Mouse (Mus musculus) stomach, embryonic 16.5 days (tissue): ENCODE data around the gene Tmem120b. TPM values are rescaled to one million over a fixed set of nuclear protein-coding genes. Genes with fewer than 3 reads are reported as not detected.

Source experiments
- ATAC-seq: fragments of 200-750 bp; cut with Nextera tagmentation; 2 replicates; pipeline ENCODE4 v1.8.0; 2017; ENCODE audit warnings: moderate number of reproducible peaks, moderate TSS enrichment; ENCODE audit not compliant: insufficient read depth, low FRiP score
- H3K27ac ChIP-seq: fragments of 300-500 bp; sonication (generic); 2 replicates; pipeline ENCODE4 v1.5.1; 2014; ENCODE audit warnings: low read length
- H3K27me3 ChIP-seq: fragments of 300-500 bp; sonication (generic); 2 replicates; pipeline ENCODE4 v1.6.1; 2014; ENCODE audit warnings: low read length, control low read depth, mixed read lengths; ENCODE audit not compliant: control insufficient read depth, insufficient read depth
- H3K36me3 ChIP-seq: fragments of 300-500 bp; sonication (generic); 2 replicates; pipeline ENCODE4 v1.6.1; 2014; ENCODE audit warnings: low read length; ENCODE audit not compliant: control insufficient read depth, insufficient read depth
- H3K4me1 ChIP-seq: fragments of 300-500 bp; sonication (generic); 2 replicates; pipeline ENCODE4 v1.6.1; 2014; ENCODE audit warnings: low read length, control low read depth, mixed read lengths; ENCODE audit not compliant: control insufficient read depth, insufficient read depth
- H3K4me2 ChIP-seq: fragments of 300-500 bp; sonication (generic); 2 replicates; pipeline ENCODE4 v1.6.1; 2014; ENCODE audit warnings: low read depth, low read length, mixed read lengths
- H3K4me3 ChIP-seq: fragments of 300-500 bp; sonication (generic); replicated peaks from 2 replicates; pipeline ENCODE4 v1.5.1; 2014; ENCODE audit warnings: mild to moderate bottlenecking, low read length
- H3K9ac ChIP-seq: fragments of 300-500 bp; sonication (generic); 2 replicates; pipeline ENCODE4 v1.6.1; 2014; ENCODE audit warnings: low read length
- H3K9me3 ChIP-seq: fragments of 300-500 bp; sonication (generic); replicated peaks from 2 replicates; pipeline ENCODE4 v1.6.1; 2016; ENCODE audit warnings: low read length, control low read depth; ENCODE audit not compliant: control insufficient read depth
- WGBS: fragments of 180-500 bp; shearing (Covaris S2); extraction: QIAGEN DNeasy Blood & Tissue Kit; methylation state at CpG from one replicate; pipeline ENCODE4 v1.1.7; 2014; 5-methylcytosine and 5-hydroxymethylcytosine counted together
- polyA plus RNA-seq: library from polyadenylated mRNA; unstranded; fragments of >200 nt; fragmentation: Nextera tagmentation; extraction: Ambion mirVana; gene quantifications from 2 replicates; pipeline ENCODE4 v1.2.1, GENCODE M21; 2015

Gene Tmem120b
- polyA plus RNA-seq, 1 experiment from 2014 or later: 15.3 TPM

DNA sequence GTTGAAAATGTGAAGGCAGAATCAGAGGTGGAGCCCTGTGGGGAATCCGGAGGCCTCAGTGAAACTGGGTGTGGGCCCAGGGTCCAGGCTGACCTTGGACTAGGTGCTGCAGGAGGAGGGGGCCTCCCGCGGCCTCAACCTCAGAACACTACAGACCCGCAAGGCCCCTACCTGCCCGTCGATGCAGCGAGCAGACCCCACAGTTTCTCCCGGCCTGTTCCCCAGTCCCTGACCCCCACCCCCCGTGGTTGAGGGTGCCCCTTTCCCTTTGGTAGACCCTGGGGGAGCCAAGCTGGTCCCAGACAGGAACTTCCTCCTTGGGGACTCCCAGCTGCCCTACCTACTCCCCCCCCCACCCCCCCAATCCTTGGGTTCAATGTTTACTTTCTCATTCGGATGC is 98.2 kb downstream of the Tmem120b start:
- H3K4me2 ChIP-seq: no peak overlapping the region
- no peaks in the 10 kb centered on the region for H3K27me3 ChIP-seq
- ATAC-seq: no peak; the same call in 1 of the 2 replicates
- no peaks in the 10 kb centered on the region for H3K9me3 ChIP-seq
- no peak overlapping the region for H3K27ac ChIP-seq
- peaks cover 33% of the 10 kb centered on the region for H3K36me3 ChIP-seq
- H3K4me3 ChIP-seq: no peak overlapping the region
- WGBS: 86% methylated on average over 10 of the region's 10 CpGs
- 0 out of 2 replicates have a peak, but pooled peaks cover 5% of the 10 kb centered on the region for H3K4me1 ChIP-seq
- no peak overlapping the region for H3K9ac ChIP-seq

Other genes starting within 250 kb of the Tmem120b start
- gene Anapc5, start 247.1 kb upstream of the Tmem120b start, polyA plus RNA-seq: 380 and 385 TPM in 2 replicates
- 30.8 and 33.6 TPM in 2 replicates for gene Rnf34, start 218.4 kb upstream of the Tmem120b start, polyA plus RNA-seq
- gene Kdm2b, start 78.6 kb upstream of the Tmem120b start, polyA plus RNA-seq: 33.2 and 37.4 TPM in 2 replicates
- 16.6 and 18.3 TPM in 2 replicates for gene Orai1, start 53.3 kb upstream of the Tmem120b start, polyA plus RNA-seq
- 1.0 TPM in 1 of 2 replicates, not detected in the other for gene Morn3, start 21.4 kb upstream of the Tmem120b start, polyA plus RNA-seq
- 2.6 and 3.7 TPM in 2 replicates for gene Rhof, start 64.3 kb downstream of the Tmem120b start, polyA plus RNA-seq
- 6.7 and 7.7 TPM in 2 replicates for gene Setd1b, start 73.8 kb downstream of the Tmem120b start, polyA plus RNA-seq
- gene Psmd9, start 101.0 kb downstream of the Tmem120b start, polyA plus RNA-seq: 67.5 and 71.0 TPM in 2 replicates
- gene Hpd, start 114.3 kb downstream of the Tmem120b start, polyA plus RNA-seq: 3.3 and 4.1 TPM in 2 replicates
- gene Wdr66, start 183.7 kb downstream of the Tmem120b start, polyA plus RNA-seq: 0.84 and 1.1 TPM in 2 replicates